Mouse (Mus musculus): ENCODE results near the gene Lrrc42. TPM values are rescaled to one million over a fixed set of nuclear protein-coding genes. Genes with fewer than 3 reads are reported as not detected.

The Lrrc42 gene
- total RNA-seq, 2 experiments from 2014 or later: 15.0 to 18.3 TPM

DNA sequence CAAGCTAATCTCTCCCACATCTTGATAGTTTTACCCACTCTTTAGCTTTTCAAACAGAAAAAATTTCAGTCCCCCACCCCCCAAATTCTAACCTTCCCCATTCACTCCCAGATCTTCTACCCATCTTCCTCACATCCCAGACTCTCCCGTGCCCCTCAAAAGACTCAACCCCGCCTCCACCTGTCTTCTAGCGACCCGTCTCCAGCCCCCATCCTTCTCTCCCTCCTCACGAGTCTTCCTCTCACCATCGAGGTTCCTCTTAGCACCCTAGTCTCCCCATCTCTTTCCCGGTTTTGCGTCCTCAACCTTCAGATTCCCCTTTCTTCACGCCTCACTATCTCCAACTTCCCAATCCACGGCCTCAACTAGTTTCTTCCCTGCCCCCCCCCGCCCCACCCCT is 810 bp downstream of the Lrrc42 start:
- ATAC-seq (replicated peaks; ENCODE audit: low FRiP score, low TSS enrichment, poor library complexity, severe bottlenecking): no peak

DNA sequence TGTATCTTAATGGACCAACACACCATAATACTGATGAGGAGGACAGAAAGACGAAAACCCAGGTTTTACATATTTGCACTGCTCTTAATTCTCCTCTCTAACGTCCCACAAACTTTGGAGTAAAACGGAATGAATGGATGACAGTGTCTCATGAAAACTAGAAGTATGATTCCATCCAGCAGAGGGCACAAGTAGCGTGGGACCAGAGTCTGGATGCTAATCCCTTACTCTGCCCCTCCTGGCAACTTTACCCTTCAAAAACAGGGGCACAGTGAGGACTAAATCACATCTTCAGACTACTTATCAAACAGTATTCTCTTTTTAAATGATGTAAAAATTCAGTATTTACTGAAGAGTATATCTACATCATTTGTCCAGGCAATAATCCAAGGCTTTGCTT is 2.8 kb downstream of the Lrrc42 start:
- 0 out of 2 replicates have a peak, but pooled peaks have one; percentile 28 for ATAC-seq (replicated peaks; ENCODE audit: low FRiP score, low TSS enrichment, poor library complexity, severe bottlenecking)

DNA sequence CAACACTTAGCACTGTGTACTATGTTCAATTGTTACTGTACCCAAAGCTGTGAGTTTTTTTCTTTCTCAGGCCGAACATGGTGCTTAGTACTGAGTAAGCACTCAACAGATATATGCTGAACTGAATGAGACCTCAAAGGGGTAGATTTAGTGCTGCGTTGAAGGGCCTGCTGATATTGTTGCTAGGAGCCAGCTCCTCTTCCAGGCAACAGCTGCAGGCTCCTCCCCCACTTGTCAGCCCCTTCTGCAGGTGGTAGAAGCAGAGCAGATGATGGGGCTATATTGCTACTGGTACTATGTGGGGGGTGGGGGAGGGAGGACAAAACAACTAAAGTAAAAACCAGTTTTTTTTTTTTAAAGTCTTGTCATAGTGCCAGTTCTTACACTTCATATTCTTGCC is 3.9 kb downstream of the Lrrc42 start:
- no peak for ATAC-seq (replicated peaks; ENCODE audit: low FRiP score, low TSS enrichment, poor library complexity, severe bottlenecking)

DNA sequence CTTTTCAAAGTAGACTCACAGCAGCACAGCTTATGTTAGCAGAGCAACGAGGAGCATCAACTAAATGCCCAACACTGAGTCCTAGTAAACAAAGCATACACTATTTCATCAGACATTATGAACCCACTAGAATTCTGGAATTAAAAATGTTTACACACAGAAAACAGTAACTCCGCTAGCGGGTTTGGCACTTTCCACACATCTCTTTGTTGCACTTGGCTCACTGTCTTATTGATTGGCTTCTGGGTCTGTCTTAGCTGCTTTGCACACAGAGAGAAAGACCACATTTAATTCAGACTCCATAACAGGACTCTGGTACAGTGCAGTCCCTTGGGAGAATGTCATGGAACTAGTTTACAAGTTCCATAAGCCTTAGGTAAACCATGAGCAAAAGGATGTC is 5.3 kb downstream of the Lrrc42 start:
- ATAC-seq (replicated peaks; ENCODE audit: low FRiP score, low TSS enrichment, poor library complexity, severe bottlenecking): no peak

DNA sequence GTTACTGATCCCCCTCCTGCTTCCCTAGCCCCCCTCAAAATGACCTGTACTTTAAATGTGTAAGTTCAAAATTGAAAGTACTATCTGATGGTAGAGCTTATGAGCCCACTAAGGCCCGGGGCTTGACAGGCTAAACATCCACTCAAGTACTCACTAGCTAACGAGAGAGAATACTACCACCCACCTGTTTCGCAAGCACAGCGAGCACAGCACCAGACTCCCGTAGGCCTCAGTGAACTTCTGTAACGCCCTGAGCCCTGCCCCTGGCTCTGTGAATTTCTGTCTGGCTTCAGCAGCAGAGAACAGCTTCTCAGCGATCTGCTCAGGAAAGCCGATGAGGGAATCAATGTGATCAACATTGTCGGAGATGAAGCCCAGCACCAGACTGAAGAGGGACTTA is 6.2 kb downstream of the Lrrc42 start:
- ATAC-seq (replicated peaks; ENCODE audit: low FRiP score, low TSS enrichment, poor library complexity, severe bottlenecking): no peak

DNA sequence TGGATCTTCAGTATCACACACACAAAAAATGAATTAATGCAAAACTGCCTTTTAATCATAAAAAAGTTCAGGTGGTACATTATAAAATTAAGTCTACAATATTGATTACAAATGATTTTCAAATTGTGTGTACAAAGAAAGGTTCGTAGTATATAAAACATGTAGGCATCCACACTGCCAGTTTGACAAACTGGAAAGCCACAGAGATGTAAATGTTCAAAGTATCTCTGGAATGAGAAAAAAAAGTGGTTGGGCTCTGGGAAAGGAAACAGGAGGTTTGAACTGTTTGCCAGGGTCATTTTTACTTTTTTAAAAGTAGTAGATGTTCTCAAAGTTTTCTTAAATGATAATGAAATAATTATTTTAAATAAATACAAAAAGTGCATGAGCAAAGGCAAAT is 7.3 kb downstream of the Lrrc42 start:
- ATAC-seq (replicated peaks; ENCODE audit: low FRiP score, low TSS enrichment, poor library complexity, severe bottlenecking): no peak

DNA sequence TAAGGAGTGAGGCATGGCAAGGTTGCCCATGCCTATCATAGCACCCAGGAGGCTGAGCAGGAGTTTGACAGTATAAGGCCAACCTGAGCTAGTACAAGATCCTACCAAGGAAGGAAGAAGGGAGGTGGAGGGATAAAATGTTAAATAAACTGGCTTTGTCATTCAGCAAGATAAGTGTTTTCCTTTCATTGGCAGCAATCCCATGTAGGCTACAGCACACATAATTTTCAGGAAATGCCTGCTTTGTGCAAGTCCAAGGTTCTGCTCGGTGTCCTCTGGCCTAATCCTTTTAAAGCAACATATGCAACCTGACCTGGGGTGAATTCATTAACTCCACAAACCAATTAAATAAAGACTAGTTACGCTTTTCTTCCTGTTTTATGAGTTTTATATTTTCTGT is 8.0 kb downstream of the Lrrc42 start:
- ATAC-seq (replicated peaks; ENCODE audit: low FRiP score, low TSS enrichment, poor library complexity, severe bottlenecking): no peak

DNA sequence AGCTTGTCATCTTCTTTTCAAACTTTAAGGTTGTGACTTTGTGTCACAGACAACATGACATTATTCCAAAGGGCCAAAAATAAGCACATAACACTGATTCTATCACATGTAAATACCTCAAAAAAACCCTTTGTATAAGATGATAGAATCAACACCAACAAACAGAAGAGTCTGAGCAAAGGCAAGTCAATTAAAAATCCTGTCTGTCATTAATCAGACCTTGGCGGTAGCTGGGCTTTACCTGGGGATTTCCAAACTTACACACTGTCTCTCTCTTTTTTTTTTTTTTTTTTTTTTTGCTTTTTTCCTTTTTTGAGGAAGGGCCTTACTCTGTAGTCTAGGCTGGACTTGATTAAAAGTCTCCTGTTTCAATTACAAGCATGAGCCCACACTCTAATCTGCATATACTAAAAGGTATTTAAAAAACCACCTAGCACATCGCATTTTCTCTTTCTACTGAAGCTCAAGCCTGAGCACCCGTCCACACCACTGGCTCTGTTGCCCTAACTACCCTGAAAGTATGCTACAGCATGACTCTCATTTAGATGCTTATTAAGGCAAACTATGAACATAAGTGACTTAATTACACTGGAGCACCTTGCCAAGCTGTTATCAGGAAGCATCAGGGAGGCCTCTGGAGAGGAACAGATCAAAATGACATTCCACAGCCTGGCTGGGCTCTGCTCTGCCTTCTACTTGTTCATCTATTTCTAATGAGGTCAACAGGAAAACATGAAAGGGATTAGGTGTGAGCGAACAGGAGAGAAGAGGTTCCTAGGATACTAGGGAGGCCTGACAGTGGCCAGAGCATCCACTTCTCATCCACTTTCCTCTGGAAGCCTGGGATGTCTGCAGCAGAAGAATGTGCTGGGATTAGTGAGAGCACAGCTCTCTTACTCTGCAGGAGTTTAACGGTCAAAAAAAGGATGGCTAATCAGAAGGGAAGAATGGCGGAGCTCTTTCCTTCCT is 9.7 kb downstream of the Lrrc42 start:
- ATAC-seq (replicated peaks; ENCODE audit: low FRiP score, low TSS enrichment, poor library complexity, severe bottlenecking): no peak

DNA sequence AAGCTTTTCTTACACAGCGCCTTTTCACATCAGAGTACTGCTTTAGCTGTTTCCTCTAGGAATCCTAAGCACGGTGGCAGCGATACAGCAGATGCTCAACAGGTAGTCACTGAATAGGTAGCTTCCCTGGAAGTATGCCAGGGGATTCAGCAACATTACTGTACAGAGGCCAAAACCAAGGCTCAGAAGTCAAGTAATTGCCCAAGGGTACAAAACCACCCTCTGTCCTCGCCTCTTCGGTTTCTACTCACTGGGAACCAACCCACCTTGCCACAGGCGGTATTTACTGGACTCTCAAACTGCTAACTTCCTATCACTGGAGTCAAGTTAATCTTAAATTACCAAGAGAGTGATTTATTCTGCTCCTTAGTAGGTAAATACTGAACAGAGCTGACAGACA is 13.1 kb downstream of the Lrrc42 start:
- no peak for ATAC-seq (replicated peaks; ENCODE audit: low FRiP score, low TSS enrichment, poor library complexity, severe bottlenecking)

DNA sequence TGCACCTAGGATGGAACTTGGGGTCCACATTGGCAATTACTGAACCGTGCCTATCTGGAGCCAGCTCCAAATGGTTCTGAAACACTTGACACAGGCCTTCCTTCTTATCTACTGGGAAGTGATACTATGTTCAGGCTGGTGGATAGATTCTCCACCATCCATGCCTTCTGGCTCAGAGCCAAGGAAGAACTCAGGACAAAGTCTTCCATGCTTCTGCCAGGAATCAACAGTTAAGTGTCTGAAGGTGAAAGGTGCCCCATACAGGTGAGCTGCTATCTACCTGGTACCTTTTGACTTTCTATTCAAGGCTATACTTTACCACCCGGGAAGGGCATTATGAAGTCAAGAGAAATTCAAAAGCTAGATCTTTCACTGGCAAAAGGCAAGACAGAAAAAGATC is 15.1 kb downstream of the Lrrc42 start:
- no peak for ATAC-seq (replicated peaks; ENCODE audit: low FRiP score, low TSS enrichment, poor library complexity, severe bottlenecking)

DNA sequence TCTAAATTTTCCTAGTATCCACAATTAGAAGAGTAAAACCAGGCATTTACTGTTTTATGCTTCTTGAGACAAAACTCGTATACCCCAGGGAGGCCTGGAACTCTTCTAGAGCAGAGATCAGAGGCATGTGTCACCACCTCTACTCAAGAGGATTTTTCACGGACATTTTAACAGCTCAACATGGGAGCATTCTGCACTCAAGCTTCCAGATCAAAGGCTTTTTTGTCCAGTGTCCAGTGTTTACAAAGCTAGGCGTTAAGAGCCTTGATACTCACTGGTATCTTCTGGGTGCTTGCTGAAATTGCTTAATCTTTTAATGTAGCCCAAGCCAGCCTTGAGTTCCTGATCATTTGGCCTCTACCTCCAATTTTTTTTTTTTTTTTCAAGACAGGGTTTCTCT is 21.1 kb downstream of the Lrrc42 start:
- ATAC-seq (replicated peaks; ENCODE audit: low FRiP score, low TSS enrichment, poor library complexity, severe bottlenecking): no peak

DNA sequence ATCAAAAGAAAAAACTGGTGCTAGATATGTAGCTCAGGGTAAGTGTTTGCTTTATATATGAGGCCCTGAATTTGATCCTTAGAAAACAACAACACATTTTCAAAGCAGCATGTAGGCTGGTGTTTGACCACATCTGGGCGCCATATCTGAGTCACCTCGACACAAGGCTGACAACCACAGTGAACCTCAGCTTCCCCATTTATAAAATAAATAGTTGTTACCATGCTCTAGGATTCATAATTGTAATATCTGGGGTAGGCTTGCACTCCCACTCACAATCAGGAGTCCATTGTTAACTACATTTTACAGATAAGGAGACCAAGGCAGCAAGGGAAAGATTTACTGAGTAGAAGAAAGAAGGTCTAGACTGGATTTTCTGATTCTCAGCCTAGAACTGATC is 27.0 kb downstream of the Lrrc42 start:
- no peak for ATAC-seq (replicated peaks; ENCODE audit: low FRiP score, low TSS enrichment, poor library complexity, severe bottlenecking)

DNA sequence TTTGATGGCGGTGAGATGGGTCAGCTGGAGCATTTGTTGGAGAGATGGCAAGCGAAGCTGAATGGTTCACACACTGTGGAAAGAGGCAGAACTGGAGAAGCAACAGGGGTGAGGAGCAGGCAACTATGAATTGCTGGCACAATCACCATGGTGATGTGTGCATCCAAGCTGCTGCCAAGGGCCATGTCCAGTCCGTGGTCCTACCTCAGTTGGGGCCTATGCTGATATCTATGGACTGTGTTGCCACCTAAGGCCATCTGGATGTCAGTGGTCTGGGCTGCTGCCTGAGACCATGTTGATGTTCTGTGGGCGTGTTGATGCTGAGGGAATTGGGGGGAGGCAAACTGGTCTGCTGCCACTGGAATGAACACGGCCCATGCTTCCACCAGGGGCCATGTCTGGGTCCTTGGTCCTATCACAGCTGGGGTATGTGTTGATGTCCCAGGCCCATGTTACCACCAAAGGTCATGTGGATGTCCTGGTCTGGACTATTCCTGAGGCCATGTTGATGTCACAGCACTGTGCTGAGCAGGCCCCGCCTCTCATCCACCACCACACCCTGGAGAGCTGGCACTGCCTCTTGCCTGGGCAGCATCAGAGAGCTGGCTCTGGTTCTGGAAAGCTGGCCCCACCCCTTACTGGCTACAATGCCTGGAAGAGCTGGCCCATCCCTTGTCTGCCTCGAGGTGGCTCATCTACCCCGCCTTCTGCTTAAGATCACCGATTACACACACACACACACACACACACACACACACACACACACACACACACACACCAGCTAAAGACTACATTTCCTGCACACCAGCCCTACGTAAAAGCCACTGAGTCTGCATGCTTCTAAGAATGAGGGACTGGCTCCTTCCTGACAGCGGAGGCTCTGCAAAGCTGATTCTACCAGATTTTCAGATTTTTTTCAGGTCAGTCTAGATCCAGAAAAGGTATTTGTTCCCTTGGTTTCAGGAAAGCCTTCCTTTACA is 29.8 kb downstream of the Lrrc42 start:
- peak; percentile 90 for ATAC-seq (replicated peaks; ENCODE audit: low FRiP score, low TSS enrichment, poor library complexity, severe bottlenecking)

DNA sequence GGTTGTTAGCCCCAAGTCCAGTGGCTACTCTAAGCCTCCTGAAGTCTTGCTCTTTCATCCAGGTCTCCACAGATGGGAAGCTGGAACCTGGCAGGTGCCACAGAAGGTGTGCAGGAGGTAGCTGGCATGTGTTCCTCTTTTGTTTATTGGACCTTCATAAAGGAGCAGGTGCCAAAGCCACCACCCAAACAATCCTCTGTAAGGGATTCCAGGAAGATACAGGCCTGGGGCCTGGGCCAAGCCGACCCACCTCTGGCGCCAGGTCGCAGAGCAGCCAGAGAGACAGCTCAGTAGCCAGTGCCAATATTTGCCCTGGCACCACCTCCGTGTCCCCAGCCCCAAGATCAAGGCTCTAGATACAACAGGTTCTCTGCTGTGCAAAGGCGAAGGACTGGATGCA is 31.8 kb downstream of the Lrrc42 start:
- ATAC-seq (replicated peaks; ENCODE audit: low FRiP score, low TSS enrichment, poor library complexity, severe bottlenecking): no peak

DNA sequence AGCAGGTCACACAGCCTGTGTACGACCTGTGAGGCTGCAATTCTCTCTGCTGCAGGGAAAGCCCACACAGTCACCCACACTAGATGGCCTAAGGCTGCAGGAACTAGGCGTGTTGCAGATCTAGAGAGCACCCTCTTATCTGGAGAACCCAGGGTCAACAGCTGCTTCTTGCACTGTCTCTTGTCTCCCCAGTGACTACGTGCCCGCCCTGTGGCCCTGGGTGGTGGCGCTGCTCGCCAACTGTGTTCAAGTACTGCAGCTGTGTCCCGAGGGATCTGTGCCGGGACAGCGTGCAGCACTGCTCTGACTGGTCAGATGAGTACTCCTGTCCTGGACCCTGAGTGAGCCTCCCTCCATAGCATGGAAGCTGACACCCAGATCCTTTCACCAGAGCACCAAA is 35.8 kb downstream of the Lrrc42 start:
- ATAC-seq (replicated peaks; ENCODE audit: low FRiP score, low TSS enrichment, poor library complexity, severe bottlenecking): peak; percentile 93

DNA sequence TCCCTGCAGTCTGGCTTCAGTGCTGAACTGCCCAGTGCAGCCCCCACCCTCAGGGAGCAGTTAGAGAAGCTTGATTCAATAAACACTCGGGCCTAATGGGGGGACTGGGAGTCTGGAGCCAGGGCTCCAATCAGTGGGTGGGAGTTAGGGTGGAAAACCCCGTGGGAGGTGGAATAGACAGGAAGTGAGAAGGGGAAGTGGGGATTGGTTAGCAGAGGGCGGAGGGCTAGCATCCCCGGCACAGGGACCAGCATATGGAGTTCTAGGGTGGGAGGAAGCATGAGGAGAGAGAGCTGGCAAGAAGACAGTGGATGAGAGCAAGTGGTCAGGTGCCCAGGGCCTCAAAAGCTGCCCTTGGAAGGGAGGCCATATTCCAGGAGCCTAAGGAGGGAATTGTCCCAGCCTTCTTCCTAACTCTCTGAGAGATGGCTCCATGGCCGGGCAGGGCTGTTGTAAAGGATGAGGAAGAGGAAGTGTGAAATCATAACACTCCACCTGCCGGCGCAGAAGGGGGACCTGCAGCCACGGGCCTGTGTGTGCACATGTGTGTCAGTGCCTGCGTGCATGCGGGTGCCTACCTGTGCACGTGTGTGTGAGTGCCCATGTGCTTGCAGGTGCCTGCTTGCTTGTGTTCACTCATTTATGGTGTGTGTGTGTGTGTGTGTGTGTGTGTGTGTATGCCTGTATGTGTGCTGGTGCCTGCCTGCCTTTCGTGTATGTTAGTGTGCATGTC is 39.9 kb downstream of the Lrrc42 start:
- ATAC-seq (replicated peaks; ENCODE audit: low FRiP score, low TSS enrichment, poor library complexity, severe bottlenecking): no peak

DNA sequence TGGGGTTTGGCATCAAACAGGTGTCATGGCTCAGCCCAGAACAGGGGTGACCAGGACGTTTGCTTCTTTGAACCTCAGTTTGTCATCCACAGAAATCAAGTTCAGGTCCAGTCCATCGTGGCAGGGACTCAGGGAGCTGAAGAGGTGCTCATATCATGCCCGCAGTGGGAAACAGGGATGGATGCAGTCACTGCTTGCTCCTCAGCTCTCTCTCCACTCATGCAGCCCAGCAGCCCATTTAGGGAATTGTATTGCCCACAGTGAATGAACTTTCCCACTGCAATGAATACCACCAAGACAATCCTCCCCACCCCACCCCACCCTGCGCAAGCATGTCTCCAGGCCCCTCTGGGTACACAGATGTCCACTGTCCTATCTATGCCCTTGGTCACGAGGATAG is 41.4 kb downstream of the Lrrc42 start:
- no peak for ATAC-seq (replicated peaks; ENCODE audit: low FRiP score, low TSS enrichment, poor library complexity, severe bottlenecking)

DNA sequence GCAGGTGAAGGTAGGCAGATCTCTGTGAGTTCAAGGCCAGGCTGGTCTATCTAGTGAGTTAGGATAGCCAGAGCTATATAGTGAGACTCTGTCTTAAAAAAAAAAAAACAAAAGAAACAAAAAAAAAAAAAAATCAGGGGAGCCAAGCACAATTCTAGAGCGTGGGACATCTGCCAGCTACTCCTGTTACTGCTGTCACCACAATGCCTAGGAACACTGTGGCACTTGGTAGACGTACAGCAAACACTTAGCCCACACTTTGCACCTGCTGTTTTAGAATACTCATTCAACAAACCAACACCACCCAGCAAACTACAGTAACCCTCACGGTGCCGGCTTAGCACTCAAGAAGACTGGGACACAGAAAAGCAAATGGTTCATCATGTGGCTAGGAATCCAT is 41.9 kb downstream of the Lrrc42 start:
- ATAC-seq (replicated peaks; ENCODE audit: low FRiP score, low TSS enrichment, poor library complexity, severe bottlenecking): no peak

DNA sequence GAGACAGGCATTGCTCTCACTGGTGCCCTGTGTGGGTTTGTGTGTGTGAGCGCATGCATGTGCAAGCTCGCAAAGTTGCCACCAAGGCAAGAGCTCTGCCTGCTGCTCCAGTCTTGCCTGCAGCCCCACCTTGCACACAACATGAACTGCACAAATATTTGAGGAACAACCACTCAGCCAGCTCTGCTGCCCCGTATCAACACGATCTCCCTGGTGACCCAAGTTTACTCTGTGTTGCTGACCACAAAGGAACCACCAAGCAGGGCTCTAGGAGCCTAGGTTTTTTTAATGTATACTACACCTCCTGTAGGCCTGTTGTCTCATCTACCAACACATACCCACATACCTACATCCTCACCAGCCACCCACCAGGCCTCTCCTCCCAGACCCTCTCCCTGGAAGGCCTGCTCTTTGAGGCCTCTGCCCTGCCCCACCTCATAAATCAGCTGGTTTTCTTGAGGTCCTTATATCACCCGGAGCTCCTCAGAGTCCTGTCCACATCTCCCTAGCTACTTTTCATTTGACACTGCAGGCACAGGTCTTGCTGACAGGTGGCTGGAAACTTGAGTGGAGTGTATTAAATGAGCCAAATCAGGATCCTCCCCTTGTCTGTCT is 42.7 kb downstream of the Lrrc42 start:
- peak; percentile 33 for ATAC-seq (replicated peaks; ENCODE audit: low FRiP score, low TSS enrichment, poor library complexity, severe bottlenecking)

All from megakaryocyte-erythroid progenitor cell, adult 5-6 weeks (primary cell).